Mouse (Mus musculus): ENCODE measurements around the gene Slc52a3.

Slc52a3 gene

GRCm38 (mm10) chr2:152047116-152048002 is 51.0 kb downstream of the Slc52a3 start:
- in situ Hi-C loops (cut with MboI, MseI): no loop called here

- in situ Hi-C loops (cut with MboI, MseI): no loop called here
Observed at GRCm38 (mm10) chr2:152048003-152048980, 52.0 kb downstream of the Slc52a3 start.

GRCm38 (mm10) chr2:152048981-152049441 is 52.7 kb downstream of the Slc52a3 start:
- in situ Hi-C loops (cut with MboI, MseI): no loop called here

GRCm38 (mm10) chr2:152049611-152050270 is 53.4 kb downstream of the Slc52a3 start:
- in situ Hi-C loops (cut with MboI, MseI): no loop called here

GRCm38 (mm10) chr2:152050316-152050715 is 54.0 kb downstream of the Slc52a3 start:
- in situ Hi-C loops (cut with MboI, MseI): no loop called here

- in situ Hi-C loops (cut with MboI, MseI): no loop called here
Observed at GRCm38 (mm10) chr2:152051985-152052384, 55.7 kb downstream of the Slc52a3 start.

GRCm38 (mm10) chr2:152055406-152055805 is 59.1 kb downstream of the Slc52a3 start:
- in situ Hi-C loops (cut with MboI, MseI): no loop called here

GRCm38 (mm10) chr2:152056368-152057251 is 60.3 kb downstream of the Slc52a3 start:
- in situ Hi-C loops (cut with MboI, MseI): no loop called here

GRCm38 (mm10) chr2:152057252-152057563 is 60.9 kb downstream of the Slc52a3 start:
- in situ Hi-C loops (cut with MboI, MseI): no loop called here
